ENCODE assay signal across 11 mouse cellular contexts in genomic region chr2:164793772-164794171, GRCm38 (mm10). TPM values are rescaled to one million over a fixed set of nuclear protein-coding genes. Genes with fewer than 3 reads are reported as not detected.
DNase-seq lines count a peak whose midpoint lies in the region; ATAC-seq and TF ChIP-seq lines count a peak whose summit lies in the region.
"Had no signal": no experiment of that assay in that cellular context is flagged by ENCODE, and none has a peak within 500 bp of the region (broad histone marks: within the 10 kb centered on the region; RNA-seq: fewer than 3 reads in every experiment).

No protein-coding gene starts in this region.

- no peaks in the 10 kb centered on the region for H3K4me1 ChIP-seq in forebrain, postnatal 0 days (ENCODE audit: insufficient read depth)
- H3K4me1 ChIP-seq in forebrain, embryonic 11.5 days (replicated peaks; ENCODE audit: control insufficient read depth, insufficient read depth, low read length), result no peaks in the 10 kb centered on the region
- no peaks in the 10 kb centered on the region for H3K4me1 ChIP-seq in lung, embryonic 14.5 days (ENCODE audit: insufficient read depth)
- H3K4me1 ChIP-seq: forebrain, embryonic 15.5 days had no signal

- WGBS in forebrain, postnatal 0 days, result 98% methylated on average over 2 of the region's 2 CpGs
- WGBS in forebrain, embryonic 11.5 days, result 88% methylated on average over 2 of the region's 2 CpGs
- WGBS in lung, embryonic 14.5 days, result 92% methylated on average over 2 of the region's 2 CpGs

- TF ChIP-seq CTCF in forebrain, postnatal 0 days (IDR thresholded peaks at IDR 0.05; ENCODE audit: low read depth), result no peak
- TF ChIP-seq CTCF in lung, embryonic 14.5 days (IDR thresholded peaks at IDR 0.05; ENCODE audit: low read depth), result no peak; the same call in 1 of the 2 replicates

- peaks cover 62% of the 10 kb centered on the region for H3K36me3 ChIP-seq in forebrain, postnatal 0 days (ENCODE audit: insufficient read depth)
- H3K36me3 ChIP-seq in forebrain, embryonic 11.5 days (ENCODE audit: control insufficient read depth, insufficient read depth, low read length), result peaks cover 4% of the 10 kb centered on the region; the same call in 1 of the 2 replicates
- H3K36me3 ChIP-seq in lung, embryonic 14.5 days (ENCODE audit: insufficient read depth), result peaks cover 80% of the 10 kb centered on the region

- H3K4me3 ChIP-seq in forebrain, postnatal 0 days (ENCODE audit: low read depth, low read length), result no peak overlapping the region
- no peak overlapping the region for H3K4me3 ChIP-seq in forebrain, embryonic 11.5 days (ENCODE audit: low read depth, low read length)
- H3K4me3 ChIP-seq in lung, embryonic 14.5 days (ENCODE audit: low read depth, low read length), result no peak overlapping the region
- H3K4me3 ChIP-seq: forebrain, embryonic 15.5 days; hindbrain, embryonic 10.5 days; stomach, embryonic 15.5 days had no signal

- H3K9me3 ChIP-seq in forebrain, postnatal 0 days (ENCODE audit: low read length), result no peaks in the 10 kb centered on the region
- H3K9me3 ChIP-seq in forebrain, embryonic 11.5 days (ENCODE audit: control insufficient read depth, low read length), result no peaks in the 10 kb centered on the region
- H3K9me3 ChIP-seq in lung, embryonic 14.5 days (ENCODE audit: low read depth, low read length), result no peaks in the 10 kb centered on the region
- H3K9me3 ChIP-seq: forebrain, embryonic 15.5 days; hindbrain, embryonic 10.5 days; stomach, embryonic 15.5 days had no signal

- H3K27ac ChIP-seq in forebrain, postnatal 0 days (ENCODE audit: low read depth, low read length), result no peak overlapping the region
- no peak overlapping the region for H3K27ac ChIP-seq in forebrain, embryonic 11.5 days (ENCODE audit: low read depth, low read length)
- H3K27ac ChIP-seq in lung, embryonic 14.5 days (ENCODE audit: low read depth), result no peak overlapping the region
- H3K27ac ChIP-seq: forebrain, embryonic 15.5 days; hindbrain, embryonic 10.5 days; stomach, embryonic 15.5 days had no signal

- H3K27me3 ChIP-seq in forebrain, postnatal 0 days (ENCODE audit: insufficient read depth, low read length), result no peaks in the 10 kb centered on the region
- no peaks in the 10 kb centered on the region for H3K27me3 ChIP-seq in forebrain, embryonic 11.5 days (ENCODE audit: control insufficient read depth, insufficient read depth, low read length)
- no peaks in the 10 kb centered on the region for H3K27me3 ChIP-seq in lung, embryonic 14.5 days (ENCODE audit: insufficient read depth, low read length)
- H3K27me3 ChIP-seq: forebrain, embryonic 15.5 days; stomach, embryonic 15.5 days had no signal

- peak; percentile 42; the same call in 1 of the 2 replicates for ATAC-seq in forebrain, postnatal 0 days
- ATAC-seq in forebrain, embryonic 11.5 days (replicated peaks; ENCODE audit: low FRiP score), result no peak
- 0 out of 2 replicates have a peak, but pooled peaks have one; percentile 15 for ATAC-seq in lung, embryonic 14.5 days (ENCODE audit: insufficient read depth)

- H3K9ac ChIP-seq in forebrain, postnatal 0 days, result no peak overlapping the region
- no peak overlapping the region for H3K9ac ChIP-seq in forebrain, embryonic 11.5 days (ENCODE audit: low read length)
- no peak overlapping the region for H3K9ac ChIP-seq in lung, embryonic 14.5 days
- H3K9ac ChIP-seq: forebrain, embryonic 15.5 days; stomach, embryonic 15.5 days had no signal

- DNase-seq in forebrain, postnatal 0 days, result no peak
- DNase-seq in forebrain, embryonic 11.5 days (ENCODE audit: low spot score), result no peak
- DNase-seq in lung, embryonic 14.5 days, result peak; percentile 29
- DNase-seq in lung, postnatal 25 days (ENCODE audit: low spot score), result no peak
- DNase-seq in ZHBTc4 (ENCODE audit: low read depth, low spot score), result peak; percentile 62
- DNase-seq in retina, embryonic 14.5 days (ENCODE audit: low spot score), result peak; percentile 43
- DNase-seq in frontal cortex, postnatal 25 days (ENCODE audit: low spot score in 2 of 2), result no peak
- DNase-seq in right cerebral cortex, postnatal 25 days, result no peak

- H3K4me2 ChIP-seq in forebrain, postnatal 0 days (ENCODE audit: low read depth), result no peak overlapping the region
- H3K4me2 ChIP-seq in forebrain, embryonic 11.5 days (ENCODE audit: low read depth, low read length, severe bottlenecking), result no peak overlapping the region
- H3K4me2 ChIP-seq in lung, embryonic 14.5 days, result no peak overlapping the region
- H3K4me2 ChIP-seq: forebrain, embryonic 15.5 days; stomach, embryonic 15.5 days had no signal

RNA-seq across cellular contexts. Expression of gene Snx21, which starts 8.1 kb away (rescaled TPM):
- 72.0 and 77.5 TPM in 2 replicates for total RNA-seq in forebrain, postnatal 0 days (2014; rRNA removed)
- polyA plus RNA-seq in forebrain, postnatal 0 days (2015; fragmentation: Nextera tagmentation; extraction: Ambion mirVana), result 48.5 and 50.2 TPM in 2 replicates
- 13.1 and 13.2 TPM in 2 replicates for polyA plus RNA-seq in forebrain, embryonic 11.5 days (2014; fragmentation: Nextera tagmentation; extraction: Ambion mirVana)
- polyA plus RNA-seq in lung, embryonic 14.5 days (2014; fragmentation: Nextera tagmentation; extraction: Ambion mirVana), result 19.1 and 21.3 TPM in 2 replicates

RNA-seq across cellular contexts. Expression of gene Acot8, which starts 10.9 kb away (rescaled TPM):
- total RNA-seq in forebrain, postnatal 0 days (2014; rRNA removed), result 17.4 and 23.0 TPM in 2 replicates
- 13.7 and 17.1 TPM in 2 replicates for polyA plus RNA-seq in forebrain, postnatal 0 days (2015; fragmentation: Nextera tagmentation; extraction: Ambion mirVana)
- 14.1 and 15.0 TPM in 2 replicates for polyA plus RNA-seq in forebrain, embryonic 11.5 days (2014; fragmentation: Nextera tagmentation; extraction: Ambion mirVana)
- 16.2 and 17.8 TPM in 2 replicates for polyA plus RNA-seq in lung, embryonic 14.5 days (2014; fragmentation: Nextera tagmentation; extraction: Ambion mirVana)

RNA-seq across cellular contexts. Expression of gene Zswim3, which starts 11.1 kb away (rescaled TPM):
- total RNA-seq in forebrain, postnatal 0 days (2014; rRNA removed), result 5.5 and 6.7 TPM in 2 replicates
- polyA plus RNA-seq in forebrain, postnatal 0 days (2015; fragmentation: Nextera tagmentation; extraction: Ambion mirVana), result 2.6 and 5.2 TPM in 2 replicates
- 10.1 and 10.2 TPM in 2 replicates for polyA plus RNA-seq in forebrain, embryonic 11.5 days (2014; fragmentation: Nextera tagmentation; extraction: Ambion mirVana)
- polyA plus RNA-seq in lung, embryonic 14.5 days (2014; fragmentation: Nextera tagmentation; extraction: Ambion mirVana), result 6.7 and 7.0 TPM in 2 replicates

RNA-seq across cellular contexts. Expression of gene Tnnc2, which starts 14.0 kb away (rescaled TPM):
- 0.38 and 2.9 TPM in 2 replicates for total RNA-seq in forebrain, postnatal 0 days (2014; rRNA removed)
- 0.50 and 0.63 TPM in 2 replicates for polyA plus RNA-seq in forebrain, postnatal 0 days (2015; fragmentation: Nextera tagmentation; extraction: Ambion mirVana)
- polyA plus RNA-seq in forebrain, embryonic 11.5 days (2014; fragmentation: Nextera tagmentation; extraction: Ambion mirVana), result not detected in 2 replicates
- polyA plus RNA-seq in lung, embryonic 14.5 days (2014; fragmentation: Nextera tagmentation; extraction: Ambion mirVana), result not detected in 2 replicates
- polyA plus RNA-seq: hindbrain, embryonic 10.5 days had no signal

RNA-seq across cellular contexts. Expression of gene Ube2c, which starts 24.1 kb away (rescaled TPM):
- total RNA-seq in forebrain, postnatal 0 days (2014; rRNA removed), result 24.9 and 29.2 TPM in 2 replicates
- 30.9 and 38.4 TPM in 2 replicates for polyA plus RNA-seq in forebrain, postnatal 0 days (2015; fragmentation: Nextera tagmentation; extraction: Ambion mirVana)
- polyA plus RNA-seq in forebrain, embryonic 11.5 days (2014; fragmentation: Nextera tagmentation; extraction: Ambion mirVana), result 677 and 686 TPM in 2 replicates
- 586 and 619 TPM in 2 replicates for polyA plus RNA-seq in lung, embryonic 14.5 days (2014; fragmentation: Nextera tagmentation; extraction: Ambion mirVana)

Comparison
In these comparisons a context has a peak if more than half of its experiments do, and no peak if none do; other contexts are left out.
1. DNase-seq: peak in lung, embryonic 14.5 days (single experiment), ZHBTc4 (single experiment) and retina, embryonic 14.5 days (single experiment); none in forebrain, postnatal 0 days (single experiment), forebrain, embryonic 11.5 days (single experiment), lung, postnatal 25 days (single experiment), frontal cortex, postnatal 25 days (0 of 2) and right cerebral cortex, postnatal 25 days (single experiment).